Mouse (Mus musculus): ENCODE results near the gene Crp.

The Crp gene

DNA sequence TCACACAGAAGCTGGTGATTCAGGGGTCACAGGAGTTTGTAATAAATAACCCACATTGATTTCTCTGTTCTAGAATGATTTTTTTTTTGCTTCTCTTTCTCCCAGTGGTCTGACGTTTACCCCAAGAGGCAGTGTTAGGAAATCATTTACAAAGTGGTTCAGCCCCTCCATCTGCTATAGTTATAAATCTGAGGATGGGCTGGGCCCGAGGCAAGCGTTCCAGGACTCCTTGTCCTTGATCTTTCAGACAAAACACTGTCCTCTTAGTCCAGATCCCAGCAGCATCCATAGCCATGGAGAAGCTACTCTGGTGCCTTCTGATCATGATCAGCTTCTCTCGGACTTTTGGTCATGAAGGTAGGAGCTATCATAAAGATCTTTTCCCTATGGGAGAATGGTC, at the start of gene Crp:
Gene Crp (plus strand): TSS at position 212 of the 400 bp plus-strand sequence.
- no peak for DNase-seq (ENCODE audit: low spot score in 2 of 2)

DNA sequence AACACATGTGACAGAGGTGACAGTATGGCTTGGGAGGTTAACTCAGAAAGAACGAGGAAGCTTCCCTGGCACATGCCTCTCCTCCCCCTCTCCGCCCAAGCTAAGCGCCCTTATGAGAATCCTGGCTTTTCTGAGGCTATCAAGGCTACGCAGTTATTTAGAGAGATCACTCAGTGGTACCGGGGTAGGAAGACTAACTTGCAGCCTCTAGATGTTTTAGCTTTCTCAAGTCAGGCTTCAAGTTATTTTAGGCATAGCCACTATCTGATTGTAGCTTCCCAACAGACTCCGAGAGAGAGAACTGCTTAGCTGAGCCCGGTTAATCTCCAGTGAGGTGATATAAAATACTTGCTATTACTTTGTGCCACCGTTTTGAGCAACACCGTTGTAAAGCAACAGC, 48.5 kb upstream of the Crp start:
- DNase-seq (ENCODE audit: low spot score in 2 of 2), result no peak

DNA sequence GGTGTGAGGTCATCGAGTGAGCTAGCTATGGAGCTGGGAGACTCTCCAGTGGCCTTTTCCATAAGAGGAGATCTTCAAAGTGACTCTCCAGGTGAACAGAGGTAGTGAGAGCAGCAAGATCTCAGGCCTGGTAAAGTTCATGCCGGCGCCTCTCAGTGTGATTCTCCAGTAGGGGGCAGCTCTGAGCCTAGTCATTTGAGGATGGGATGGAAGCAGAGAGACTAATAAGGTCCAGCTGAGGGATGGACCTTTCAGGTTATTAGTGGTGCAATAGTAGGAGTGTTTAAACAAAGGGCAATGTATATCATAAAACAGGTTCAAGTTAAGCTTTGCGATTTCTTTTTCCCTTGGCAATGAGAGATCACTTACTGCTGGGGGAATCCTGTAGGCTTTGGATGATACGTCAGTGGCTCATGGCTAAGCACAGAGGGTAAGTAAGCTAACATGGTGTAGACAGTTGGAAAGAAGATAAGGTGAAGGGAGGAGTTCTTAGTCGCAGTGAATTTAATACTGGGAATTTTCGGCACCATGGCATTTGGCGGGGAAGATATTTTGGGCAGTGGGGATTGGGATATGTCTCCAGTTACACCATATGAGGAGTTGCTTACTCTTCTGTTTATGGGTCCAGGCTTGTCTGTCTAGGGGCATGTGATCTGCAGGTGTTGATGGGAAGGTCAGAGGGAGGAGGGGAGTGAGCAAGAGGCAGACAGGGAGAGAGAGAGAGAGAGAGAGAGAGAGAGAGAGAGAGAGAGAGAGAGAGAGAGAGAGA, 47.2 kb upstream of the Crp start:
- DNase-seq (ENCODE audit: low spot score in 2 of 2), result no peak

DNA sequence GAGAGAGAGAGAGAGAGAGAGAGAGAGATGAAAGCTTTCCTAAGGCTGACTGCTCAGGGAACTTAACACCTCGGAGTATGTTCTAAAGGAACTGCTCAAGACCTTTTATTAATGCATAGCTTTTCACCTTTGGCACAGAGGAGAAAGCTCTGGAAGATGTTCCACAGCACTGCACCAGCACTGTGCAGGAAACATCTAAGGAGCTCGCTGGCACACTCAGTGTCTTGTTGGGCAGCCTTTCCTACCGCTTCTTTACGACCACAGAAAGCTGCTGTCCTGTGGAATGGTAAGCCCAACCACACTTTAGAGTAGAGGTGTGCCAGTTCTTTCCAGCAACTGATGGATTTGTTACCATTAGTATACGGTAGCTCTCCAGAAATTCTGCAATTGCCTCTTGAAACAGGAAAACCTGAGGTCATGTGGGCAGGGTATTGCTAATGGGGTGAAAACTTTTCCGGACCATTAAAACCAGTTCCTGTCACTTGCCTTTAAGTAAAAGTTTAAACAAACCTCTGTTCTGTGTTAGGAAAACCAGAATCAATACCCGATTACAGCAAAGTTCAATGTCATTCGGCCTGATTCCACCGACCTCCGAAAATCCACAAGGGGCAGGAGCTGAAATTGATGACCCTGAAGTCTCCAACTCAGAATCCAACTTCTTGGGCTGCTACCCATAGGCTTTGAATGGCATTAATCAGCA, 46.4 kb upstream of the Crp start:
- no peak for DNase-seq (ENCODE audit: low spot score in 2 of 2)

DNA sequence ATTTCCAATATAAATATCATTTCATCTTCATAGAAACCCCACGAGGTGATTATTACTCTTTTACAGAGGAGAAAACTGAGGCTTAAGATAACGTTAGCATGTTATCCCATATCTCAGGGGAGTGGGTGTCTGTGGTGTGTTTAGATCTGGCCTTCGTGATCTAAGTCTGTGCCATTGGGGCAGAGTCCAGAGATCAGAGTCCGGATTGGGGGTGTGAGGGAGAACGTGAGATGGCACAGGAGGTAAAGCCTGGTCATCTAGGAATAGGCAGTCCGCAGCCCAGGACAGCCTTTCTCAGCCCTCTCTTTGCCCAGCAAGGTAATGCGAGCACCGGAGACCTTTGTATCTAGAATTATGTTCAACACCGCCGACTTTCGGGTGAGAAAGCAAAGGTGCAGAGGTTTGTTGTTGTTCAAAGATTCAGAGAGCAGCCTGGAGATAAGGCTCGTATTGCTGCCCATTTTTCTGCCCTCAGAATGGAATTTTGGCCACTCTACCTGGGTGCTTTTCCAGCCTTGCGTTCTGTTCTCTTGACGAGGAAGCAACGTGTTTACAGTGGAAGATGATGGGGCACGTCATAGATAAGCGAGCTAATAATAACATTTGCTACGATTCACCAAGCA, 45.7 kb upstream of the Crp start:
- DNase-seq (ENCODE audit: low spot score in 2 of 2), result no peak

DNA sequence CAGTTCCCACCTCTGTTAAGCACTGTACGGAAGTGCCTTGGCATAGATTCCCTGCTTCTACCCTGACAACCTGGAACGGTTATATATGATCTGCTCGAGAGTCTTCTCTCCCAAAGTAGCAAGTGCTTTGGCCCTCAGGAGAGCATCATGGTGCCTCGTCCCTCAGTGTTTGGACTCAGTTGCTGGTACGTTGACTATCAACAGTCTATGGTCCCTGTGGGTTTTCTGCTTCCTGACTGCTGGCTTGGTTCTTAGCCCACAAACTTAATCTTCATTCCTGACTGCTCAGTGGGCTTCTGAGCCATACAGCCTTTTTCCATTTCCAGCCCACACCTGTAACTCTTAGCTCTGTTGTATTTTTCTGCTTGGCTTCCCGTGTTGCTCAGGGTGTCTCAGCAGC, 44.0 kb upstream of the Crp start:
- no peak for DNase-seq (ENCODE audit: low spot score in 2 of 2)

DNA sequence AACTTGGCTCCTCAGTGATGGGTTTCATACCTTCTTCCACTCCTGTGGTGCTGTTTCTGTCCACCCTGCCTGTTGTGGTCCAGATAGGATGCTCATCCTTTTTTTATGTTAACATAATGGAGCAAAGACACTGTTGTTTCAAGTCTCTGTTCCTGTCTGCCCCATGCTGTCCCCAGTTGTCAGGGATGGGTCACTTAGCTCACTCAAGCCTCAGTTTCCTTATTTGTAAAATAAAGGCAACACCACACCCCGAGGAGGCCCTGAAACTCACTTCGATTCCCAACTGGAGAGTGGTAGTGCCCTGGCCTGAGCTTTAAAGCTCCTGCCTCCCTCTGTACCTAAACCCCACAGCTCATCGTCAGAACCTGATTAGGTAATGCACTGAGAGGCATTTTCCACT, 40.6 kb upstream of the Crp start:
- no peak for DNase-seq (ENCODE audit: low spot score in 2 of 2)

DNA sequence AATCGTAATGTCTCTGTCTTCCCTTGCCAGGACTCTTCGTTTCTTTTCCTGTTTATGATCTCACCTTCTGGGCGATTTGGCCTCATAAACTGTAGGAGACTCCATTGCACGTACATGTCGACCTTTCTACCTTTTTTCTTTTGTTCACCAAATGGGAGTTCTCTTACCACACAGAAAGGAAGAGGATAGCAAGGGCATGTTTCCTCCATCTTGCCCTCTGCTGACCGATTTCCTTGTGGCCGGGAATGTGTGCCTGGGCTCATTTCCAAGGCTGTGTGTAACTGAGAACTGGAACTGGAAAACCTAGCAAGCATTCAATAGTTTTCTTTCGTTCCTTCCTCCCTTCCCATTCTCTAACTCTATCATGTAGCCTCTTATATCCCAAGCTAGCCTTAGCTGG, 38.2 kb upstream of the Crp start:
- DNase-seq (ENCODE audit: low spot score in 2 of 2), result no peak

DNA sequence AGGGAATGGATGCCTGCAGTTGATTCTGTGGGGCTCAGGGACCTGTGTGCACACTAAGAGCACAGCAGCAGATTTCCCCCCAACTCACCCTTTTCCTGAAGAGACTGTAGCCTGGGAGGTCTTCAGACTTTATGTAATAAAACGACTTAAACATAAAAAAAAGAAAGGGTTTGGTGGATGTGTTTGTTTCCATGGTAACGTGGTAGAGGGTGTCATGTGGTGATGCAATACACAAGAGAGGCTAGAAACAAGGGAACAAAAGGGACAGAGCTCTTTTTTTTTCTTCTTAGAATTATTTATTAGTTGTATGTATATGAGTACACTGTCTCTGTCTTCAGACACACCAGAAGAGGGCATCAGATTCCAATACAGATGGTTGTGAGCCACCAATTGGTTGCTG, 32.4 kb upstream of the Crp start:
- DNase-seq (ENCODE audit: low spot score in 2 of 2), result no peak

DNA sequence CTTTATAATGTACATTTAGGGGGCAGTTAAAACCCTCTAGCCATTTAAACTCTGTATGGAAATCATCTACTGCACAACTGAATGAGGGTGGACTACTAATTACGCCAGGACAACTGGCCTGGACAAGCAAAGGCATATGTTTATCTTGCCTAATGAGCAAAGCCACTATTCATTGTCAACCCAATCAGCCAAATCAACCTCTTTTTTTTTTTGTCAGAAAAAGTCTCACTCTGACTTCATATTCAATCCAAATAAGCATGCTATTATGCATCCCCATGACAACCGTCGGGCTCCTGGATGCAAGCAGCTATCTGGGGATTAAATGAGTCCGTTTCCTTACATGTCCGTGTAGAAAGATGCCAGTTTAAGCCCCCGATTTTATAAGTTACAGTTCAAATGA, 30.3 kb upstream of the Crp start:
- DNase-seq (ENCODE audit: low spot score in 2 of 2), result no peak

DNA sequence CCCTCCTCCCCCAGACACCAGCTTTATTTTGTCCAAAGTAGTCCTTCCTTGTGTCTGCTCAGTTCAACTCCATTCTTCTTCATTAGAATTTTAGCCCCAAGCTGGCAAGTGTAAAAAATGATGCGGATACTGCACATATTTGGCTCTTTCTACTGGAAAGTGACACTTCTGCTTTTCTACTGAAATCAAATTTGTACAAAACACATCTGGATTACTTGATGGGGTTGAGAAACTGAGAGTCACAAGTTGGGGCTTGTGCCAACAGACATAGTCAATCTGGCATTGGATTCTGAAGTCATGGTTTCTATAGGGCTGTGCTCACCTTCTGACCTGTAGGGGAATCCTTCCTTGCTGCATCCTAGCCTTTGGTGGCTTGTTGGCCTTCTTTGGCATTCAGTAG, 27.1 kb upstream of the Crp start:
- DNase-seq (ENCODE audit: low spot score in 2 of 2), result no peak

DNA sequence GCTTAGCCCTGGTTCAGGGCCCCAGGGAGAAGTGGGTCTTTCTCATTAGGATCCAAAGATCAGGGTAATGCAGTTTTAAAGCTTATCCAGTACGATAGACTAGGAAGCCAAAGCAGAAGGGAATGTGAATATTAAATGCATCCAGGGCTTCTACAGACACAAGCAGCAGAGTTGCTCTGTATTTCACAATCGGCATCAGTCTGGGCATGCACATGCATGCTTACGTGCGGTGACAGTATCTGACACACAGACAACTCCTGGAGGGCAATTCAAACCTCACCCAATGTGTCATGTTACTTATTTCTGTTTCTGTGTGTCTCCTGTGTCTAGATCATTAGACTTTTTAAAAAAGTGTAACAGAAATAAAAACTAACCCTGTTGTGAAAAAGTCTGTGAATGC, 17.1 kb upstream of the Crp start:
- no peak for DNase-seq (ENCODE audit: low spot score in 2 of 2)

DNA sequence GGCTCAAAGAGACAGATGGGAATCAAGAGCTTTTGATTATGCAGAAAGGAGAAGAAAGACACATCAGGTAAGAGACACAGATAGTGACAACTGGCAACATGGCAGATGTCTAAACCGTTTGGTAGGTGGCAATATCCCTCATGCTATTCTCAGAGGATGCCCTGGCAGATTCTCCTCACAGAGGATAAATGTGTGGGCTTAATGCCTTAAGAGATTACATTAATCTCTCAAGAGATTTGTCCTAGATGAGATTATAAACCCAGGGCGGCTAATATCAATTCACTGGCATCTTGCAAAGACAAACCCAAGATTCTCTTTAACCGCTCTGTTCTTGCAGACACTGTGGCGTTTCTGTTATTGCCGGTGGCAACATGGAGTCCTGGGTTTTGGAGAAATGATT, 14.3 kb upstream of the Crp start:
- no peak for DNase-seq (ENCODE audit: low spot score in 2 of 2)

DNA sequence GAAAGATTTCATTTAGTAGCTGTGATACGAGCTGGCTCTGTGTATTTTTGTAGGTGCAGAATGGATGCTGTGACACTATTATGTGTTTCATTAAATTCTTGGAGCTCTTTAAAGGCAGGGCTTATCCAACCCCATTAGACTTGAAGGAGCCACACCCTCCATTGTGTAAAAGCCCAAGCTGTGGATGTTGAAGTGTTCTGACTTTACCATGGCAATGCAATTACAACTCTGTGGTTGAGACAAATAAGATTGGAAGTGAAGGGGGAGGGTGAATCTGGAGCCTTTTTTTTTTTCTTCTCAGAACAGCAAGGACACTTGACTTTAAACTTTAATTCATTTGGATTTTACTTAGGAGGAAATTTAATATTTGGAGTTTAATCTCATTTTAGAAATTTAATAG, 13.9 kb upstream of the Crp start:
- no peak for DNase-seq (ENCODE audit: low spot score in 2 of 2)

DNA sequence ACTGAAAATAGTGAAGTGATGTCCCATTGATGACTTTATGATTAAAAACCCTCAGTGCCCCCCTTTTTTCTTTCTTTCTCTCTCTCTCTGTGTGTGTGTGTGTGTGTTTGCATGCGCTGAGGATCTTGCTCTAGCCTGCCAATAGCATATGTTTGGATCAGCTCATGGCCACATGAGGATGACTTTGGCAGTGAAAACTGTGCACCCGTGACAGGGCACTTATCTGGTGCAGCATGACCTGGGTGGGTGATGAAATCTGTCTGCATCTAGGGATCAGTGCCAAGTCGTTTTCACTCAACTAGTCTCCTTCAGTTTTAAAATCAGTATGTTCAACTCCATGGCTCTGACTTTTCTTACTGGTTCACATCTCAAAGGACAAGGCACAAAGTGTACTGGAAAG, 12.7 kb upstream of the Crp start:
- no peak for DNase-seq (ENCODE audit: low spot score in 2 of 2)

DNA sequence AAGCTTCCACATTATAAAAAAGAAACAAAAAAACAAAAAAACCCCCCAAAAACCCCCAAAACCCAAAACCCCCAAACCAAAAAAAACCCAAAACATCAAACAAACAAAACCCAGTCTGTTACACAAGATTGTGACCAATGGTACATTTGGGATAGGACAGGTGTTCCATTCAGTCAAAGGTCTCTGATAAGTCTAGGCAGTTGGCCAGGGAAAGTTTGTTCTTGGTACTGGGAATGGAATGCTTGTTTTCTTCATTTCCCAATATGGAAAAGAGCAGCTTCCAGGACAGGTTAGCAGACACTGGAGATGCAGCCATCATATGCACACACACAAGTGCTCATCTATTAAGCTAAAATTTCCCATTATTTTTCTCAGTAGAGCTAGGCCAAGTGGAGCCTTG, 433 bp upstream of the Crp start:
- no peak for DNase-seq (ENCODE audit: low spot score in 2 of 2)

DNA sequence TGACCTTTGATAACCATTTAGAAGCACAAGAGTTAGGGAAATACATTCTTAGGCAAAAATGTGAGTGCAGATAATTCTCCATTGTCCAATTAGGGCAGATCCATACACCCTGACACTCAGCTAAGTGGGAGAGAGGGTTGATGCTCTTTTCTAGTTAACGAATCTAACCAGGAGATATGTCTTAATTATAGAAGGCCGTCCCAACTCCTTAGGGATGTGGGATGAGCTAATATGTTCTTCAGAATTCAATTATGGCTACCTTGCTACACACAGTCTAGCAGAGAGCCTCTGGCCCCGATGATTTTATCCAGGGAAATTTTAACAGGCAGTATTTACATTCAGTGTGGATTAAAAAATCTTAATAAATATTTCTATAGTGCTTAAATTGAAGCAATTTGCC, 3.0 kb downstream of the Crp start:
- DNase-seq (ENCODE audit: low spot score in 2 of 2), result no peak

DNA sequence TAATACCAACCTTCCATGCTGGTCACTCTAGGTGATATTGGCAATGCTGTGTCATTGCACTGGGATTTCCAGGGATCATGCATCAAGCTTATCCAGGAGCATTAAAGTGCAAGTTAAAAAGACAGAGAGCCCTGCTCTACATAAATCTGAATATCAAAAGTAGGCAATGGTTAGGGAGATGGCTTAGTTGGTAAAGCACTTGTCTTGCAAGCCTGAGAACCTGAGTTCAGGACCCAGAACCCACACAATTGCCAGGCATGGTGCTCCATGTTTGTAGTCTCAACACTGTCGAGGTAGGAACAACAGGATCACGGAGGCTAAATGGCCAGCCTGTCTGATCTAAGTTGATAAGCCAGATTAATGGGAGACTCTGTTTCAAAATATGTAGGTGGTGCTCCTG, 3.5 kb downstream of the Crp start:
- no peak for DNase-seq (ENCODE audit: low spot score in 2 of 2)

DNA sequence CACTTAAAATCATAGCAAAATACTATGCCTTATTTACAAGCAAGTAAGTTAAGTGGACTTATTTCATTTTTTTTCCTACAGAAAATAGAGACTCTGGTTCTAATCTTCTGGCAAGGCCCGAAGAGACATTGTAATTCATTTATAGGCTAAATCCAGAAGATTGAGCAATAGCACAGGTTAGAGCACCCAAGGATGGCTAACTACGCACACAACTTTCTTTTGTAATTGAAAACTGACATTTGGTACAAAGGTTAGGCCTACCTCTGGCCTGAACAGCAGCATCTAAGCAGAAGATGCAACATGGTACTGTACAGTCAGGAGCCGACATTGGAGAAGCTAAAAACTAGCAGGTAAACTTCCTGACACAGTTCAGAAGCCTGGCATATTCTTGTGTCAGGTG, 4.0 kb downstream of the Crp start:
- DNase-seq (ENCODE audit: low spot score in 2 of 2), result no peak

DNA sequence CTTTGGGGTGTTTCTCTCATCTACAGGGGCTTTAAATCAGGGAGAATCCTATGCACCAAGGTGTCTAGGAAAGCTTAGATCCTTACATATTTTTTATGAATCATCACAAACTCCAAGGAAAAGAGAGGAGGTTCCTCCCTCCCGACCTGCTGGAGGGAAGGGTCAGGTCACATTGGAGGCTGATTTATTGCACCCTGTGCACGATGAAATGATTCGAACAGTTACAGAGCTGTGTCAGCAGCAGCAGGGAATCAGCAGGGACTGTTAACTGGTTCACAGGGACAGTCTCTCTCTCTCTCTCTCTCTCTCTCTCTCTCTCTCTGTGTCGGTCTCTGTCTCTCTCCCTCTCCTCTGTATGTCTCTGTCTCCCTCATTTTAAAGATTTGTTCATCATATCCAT, 6.9 kb downstream of the Crp start:
- DNase-seq (ENCODE audit: low spot score in 2 of 2), result no peak

DNA sequence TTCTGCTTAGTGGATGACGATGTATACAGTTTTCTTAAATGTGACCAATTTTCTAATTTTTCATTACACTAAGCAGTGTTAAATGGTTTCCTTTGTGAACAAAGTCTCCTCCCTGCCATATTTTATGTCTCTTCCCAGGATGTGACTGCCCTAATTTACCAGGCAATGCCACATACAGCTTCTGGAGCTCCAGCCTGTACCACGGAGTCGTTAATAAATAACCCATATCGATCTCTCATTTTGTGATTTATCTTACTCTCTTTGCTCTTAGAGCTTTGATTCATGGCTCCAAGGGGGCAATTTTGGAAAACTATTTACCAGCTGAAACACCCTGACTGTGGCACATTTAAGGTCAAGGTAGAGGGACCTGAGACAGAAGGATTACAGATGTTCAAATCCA, 8.4 kb downstream of the Crp start:
- DNase-seq (ENCODE audit: low spot score in 2 of 2), result no peak

DNA sequence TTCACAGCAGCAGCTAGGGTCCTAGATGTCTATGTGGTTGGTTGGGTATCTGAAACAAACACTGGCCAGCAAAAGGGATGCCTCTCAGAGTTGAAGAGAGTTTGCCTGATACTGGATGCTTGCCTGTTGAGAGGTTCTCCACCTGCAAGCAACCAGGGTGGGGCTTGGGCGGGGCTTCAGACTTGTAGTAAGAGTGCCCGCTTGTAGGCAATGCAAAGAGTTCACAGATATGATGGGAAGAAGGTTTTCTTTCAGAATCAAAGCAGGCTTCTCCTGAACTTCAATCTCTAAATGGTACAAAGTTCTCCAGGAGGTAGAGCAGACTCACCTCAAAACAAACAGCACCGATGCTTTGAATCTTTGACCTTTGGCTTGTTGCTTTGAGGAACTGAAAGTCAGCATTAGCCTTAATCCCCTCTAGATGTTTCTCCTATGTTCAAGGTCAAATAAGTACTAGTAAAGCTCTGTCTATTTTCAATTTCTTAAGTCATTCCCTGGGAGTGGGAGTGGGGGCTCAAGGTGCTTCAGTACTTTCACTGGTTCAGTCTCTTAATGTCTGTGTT, 12.0 kb downstream of the Crp start:
- no peak for DNase-seq (ENCODE audit: low spot score in 2 of 2)

DNA sequence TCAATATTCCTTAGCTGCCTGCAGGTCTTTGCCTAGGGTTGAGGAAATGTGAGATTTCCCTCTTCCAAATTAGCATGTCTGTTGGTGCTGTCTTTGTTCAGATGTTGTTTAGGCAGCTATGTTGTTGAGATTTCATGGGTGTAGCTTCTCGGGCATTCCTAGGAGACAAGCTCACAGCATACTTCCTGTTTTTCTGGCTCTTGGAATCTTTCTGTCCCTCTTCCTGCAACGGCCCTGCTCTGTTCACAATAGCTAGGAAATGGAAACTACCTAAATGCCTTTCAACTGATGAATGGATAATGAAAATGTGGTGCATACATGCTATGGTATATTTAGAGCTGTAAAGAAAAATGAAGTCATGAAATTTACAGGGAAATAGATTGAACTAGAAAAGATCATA, 13.5 kb downstream of the Crp start:
- DNase-seq (ENCODE audit: low spot score in 2 of 2), result no peak
